Mouse (Mus musculus): ENCODE results near the gene Colgalt1.

Gene Colgalt1

GRCm38 (mm10) chr8:71591471-71592373 is 19.1 kb upstream of the Colgalt1 start, which contains the start of gene Pgls:
Gene Pgls, plus strand, starts transcription at chr8:71592176.
- peak; percentile 89 to 97 for DNase-seq (ENCODE audit: low spot score in 2 of 2)

GRCm38 (mm10) chr8:71592374-71593170 is 18.2 kb upstream of the Colgalt1 start:
- peak; percentile 84 to 92 for DNase-seq (ENCODE audit: low spot score in 2 of 2)

- no peak for DNase-seq (ENCODE audit: low spot score in 2 of 2)
These were observed 17.1 kb upstream of the Colgalt1 start for GRCm38 (mm10) chr8:71593556-71594323.

GRCm38 (mm10) chr8:71594324-71594722 is 16.5 kb upstream of the Colgalt1 start:
- no peak for DNase-seq (ENCODE audit: low spot score in 2 of 2)

- DNase-seq (ENCODE audit: low spot score in 2 of 2): peak; percentile 67 to 91
These were observed 14.9 kb upstream of the Colgalt1 start for GRCm38 (mm10) chr8:71595862-71596261.

- DNase-seq (ENCODE audit: low spot score in 2 of 2): no peak
These were observed 14.4 kb upstream of the Colgalt1 start for GRCm38 (mm10) chr8:71596384-71596783.

GRCm38 (mm10) chr8:71596798-71597197 is 14.0 kb upstream of the Colgalt1 start:
- no peak for DNase-seq (ENCODE audit: low spot score in 2 of 2)

GRCm38 (mm10) chr8:71597451-71597850 is 13.3 kb upstream of the Colgalt1 start, which contains the start of gene Fam129c:
Gene Fam129c, plus strand, starts transcription at chr8:71597648.
- no peak for DNase-seq (ENCODE audit: low spot score in 2 of 2)

- no peak for DNase-seq (ENCODE audit: low spot score in 2 of 2)
These were observed 12.4 kb upstream of the Colgalt1 start for GRCm38 (mm10) chr8:71598375-71598774.

- no peak for DNase-seq (ENCODE audit: low spot score in 2 of 2)
These were observed 12.0 kb upstream of the Colgalt1 start for GRCm38 (mm10) chr8:71598841-71599240.

GRCm38 (mm10) chr8:71601939-71602665 is 8.7 kb upstream of the Colgalt1 start:
- no peak for DNase-seq (ENCODE audit: low spot score in 2 of 2)

- DNase-seq (ENCODE audit: low spot score in 2 of 2): peak in 1 of 2 experiments; percentile 44
These were observed 8.0 kb upstream of the Colgalt1 start for GRCm38 (mm10) chr8:71602666-71603334.

GRCm38 (mm10) chr8:71604021-71604420 is 6.8 kb upstream of the Colgalt1 start:
- no peak for DNase-seq (ENCODE audit: low spot score in 2 of 2)

GRCm38 (mm10) chr8:71612141-71612540 is 1.3 kb downstream of the Colgalt1 start:
- no peak for DNase-seq (ENCODE audit: low spot score in 2 of 2)

GRCm38 (mm10) chr8:71613418-71613817 is 2.6 kb downstream of the Colgalt1 start:
- DNase-seq (ENCODE audit: low spot score in 2 of 2): no peak

- no peak for DNase-seq (ENCODE audit: low spot score in 2 of 2)
These were observed 9.0 kb downstream of the Colgalt1 start for GRCm38 (mm10) chr8:71619786-71620185.

- DNase-seq (ENCODE audit: low spot score in 2 of 2): no peak
These were observed 14.3 kb downstream of the Colgalt1 start for GRCm38 (mm10) chr8:71625088-71625487.

- no peak for DNase-seq (ENCODE audit: low spot score in 2 of 2)
These were observed 16.0 kb downstream of the Colgalt1 start for GRCm38 (mm10) chr8:71626753-71627152.

GRCm38 (mm10) chr8:71627265-71628099 is 16.7 kb downstream of the Colgalt1 start:
- DNase-seq (ENCODE audit: low spot score in 2 of 2): no peak

Measured in left cerebral cortex, adult 9 months (tissue).